Mouse (Mus musculus) olfactory bulb, adult 2 months (tissue): ENCODE data around the gene Olfr1226.

Experiments used
- CTCF ChIP-seq: fragments of 200-500 bp; IDR thresholded peaks from 2 replicates; pipeline ENCODE4 v1.5.1; 2012; ENCODE audit warnings: low read depth, mild to moderate bottlenecking, low read length, moderate library complexity; ENCODE audit not compliant: insufficient read depth
- POLR2A ChIP-seq: fragments of 200-500 bp; IDR thresholded peaks from 2 replicates; pipeline ENCODE4 v1.6.1; 2012; ENCODE audit warnings: mild to moderate bottlenecking, low read depth, low read length, moderate library complexity; ENCODE audit not compliant: insufficient read depth

DNA sequence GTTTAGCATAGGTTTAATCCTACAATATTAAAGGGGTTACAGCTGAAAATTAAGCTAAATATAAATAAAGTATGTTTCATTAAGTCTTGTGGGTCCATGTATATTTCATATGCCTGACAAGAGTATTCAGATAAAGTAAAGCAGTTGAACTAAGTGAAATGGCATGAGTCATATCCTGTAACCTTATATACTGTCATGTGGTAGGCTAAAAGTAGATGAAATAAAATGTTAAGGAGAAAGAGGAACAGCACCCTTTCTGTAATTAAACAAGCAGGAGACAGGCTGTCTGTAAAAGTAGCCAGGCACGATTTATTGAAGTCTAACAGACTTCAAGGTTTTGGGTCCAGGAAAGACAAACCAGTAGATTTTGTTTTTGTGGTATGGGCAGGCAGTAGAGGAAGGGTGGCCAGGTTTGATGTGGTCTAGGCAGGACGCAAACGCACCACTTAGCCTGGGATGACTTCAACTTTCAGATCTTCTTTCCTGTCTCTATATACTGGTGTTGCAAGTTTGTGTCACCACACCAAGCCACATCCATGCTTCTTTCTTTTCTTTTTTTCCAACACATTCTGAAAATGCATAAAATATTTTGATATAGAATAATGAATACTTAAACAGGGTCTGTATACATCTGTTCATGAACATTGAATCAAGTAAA, 3.4 kb downstream of the Olfr1226 start:
- TF ChIP-seq CTCF = no peak
- no peak for TF ChIP-seq POLR2A
